Mouse (Mus musculus) thymus, adult 2 months (tissue): ENCODE measurements around the gene Gli3. TPM values are rescaled to one million over a fixed set of nuclear protein-coding genes. Genes with fewer than 3 reads are reported as not detected.

Experiments used
- DNase-seq: peaks from one replicate; pipeline ENCODE4 v3.0.0; 2021
- H3K27ac ChIP-seq: fragments of 200-500 bp; 2 replicates; pipeline ENCODE4 v1.5.1; 2012; ENCODE audit warnings: low read length, control low read depth; ENCODE audit not compliant: control insufficient read depth, insufficient read depth
- H3K27me3 ChIP-seq: fragments of 200-500 bp; 2 replicates; pipeline ENCODE4 v1.6.1; 2012; ENCODE audit warnings: mild to moderate bottlenecking, low read length, moderate library complexity, mixed read lengths; ENCODE audit not compliant: control insufficient read depth, insufficient read depth
- H3K36me3 ChIP-seq: fragments of 200-500 bp; 2 replicates; pipeline ENCODE4 v1.6.1; 2012; ENCODE audit warnings: mild to moderate bottlenecking, low read length, moderate library complexity; ENCODE audit not compliant: control insufficient read depth, insufficient read depth
- H3K4me1 ChIP-seq: fragments of 200-500 bp; replicated peaks from 2 replicates; pipeline ENCODE4 v1.6.1; 2012; ENCODE audit warnings: low read length; ENCODE audit not compliant: control insufficient read depth, insufficient read depth
- H3K4me3 ChIP-seq: fragments of 200-500 bp; 2 replicates; pipeline ENCODE4 v1.5.1; 2012; ENCODE audit warnings: mild to moderate bottlenecking, low read length, control low read depth, moderate library complexity; ENCODE audit not compliant: control insufficient read depth, insufficient read depth
- CTCF ChIP-seq: fragments of 200-500 bp; IDR thresholded peaks from 2 replicates; pipeline ENCODE4 v1.5.1; 2012; ENCODE audit warnings: mild to moderate bottlenecking, control low read depth, low read length, moderate library complexity, borderline replicate concordance; ENCODE audit not compliant: control insufficient read depth, poor library complexity, insufficient read depth; ENCODE audit errors: extremely low read depth
- POLR2A ChIP-seq: fragments of 200-500 bp; IDR thresholded peaks from 2 replicates; pipeline ENCODE4 v1.6.1; 2012; ENCODE audit warnings: mild to moderate bottlenecking, low read length, control low read depth, moderate library complexity; ENCODE audit not compliant: control insufficient read depth, poor library complexity, insufficient read depth; ENCODE audit errors: extremely low read depth
- WGBS: fragments of 180-500 bp; shearing (Covaris S2); methylation state at CpG from one replicate; pipeline ENCODE4 v1.1.7; 2018; 5-methylcytosine and 5-hydroxymethylcytosine counted together
- polyA plus RNA-seq: library from polyadenylated mRNA; depleted of rRNA; stranded (reverse); fragments of >200 nt; gene quantifications from 2 replicates; pipeline ENCODE4 v1.2.3, GENCODE M21; 2012

Gli3 gene
- polyA plus RNA-seq, 1 experiment: 2.3 TPM

GRCm38 (mm10) chr13:15464741-15465250 is 1.8 kb downstream of the Gli3 start:
- no peak for DNase-seq
- H3K27me3 ChIP-seq: peaks cover 6% of the 10 kb centered on the region; the same call in 1 of the 2 replicates
- TF ChIP-seq CTCF (no peak), POLR2A (no peak)
- H3K4me3 ChIP-seq: no peak overlapping the region
- H3K27ac ChIP-seq: peak overlapping the region; percentile 66; the same call in 1 of the 2 replicates
- no peaks in the 10 kb centered on the region for H3K36me3 ChIP-seq
- 12% methylated on average over 11 of the region's 11 CpGs for WGBS
- no peaks in the 10 kb centered on the region for H3K4me1 ChIP-seq

- H3K27me3 ChIP-seq: peaks cover 6% of the 10 kb centered on the region; the same call in 1 of the 2 replicates
Observed at GRCm38 (mm10) chr13:15466496-15466895, 3.5 kb downstream of the Gli3 start.

GRCm38 (mm10) chr13:15467409-15467808 is 4.4 kb downstream of the Gli3 start:
- H3K4me1 ChIP-seq: no peaks in the 10 kb centered on the region
- H3K27ac ChIP-seq: no peak overlapping the region
- no peaks in the 10 kb centered on the region for H3K36me3 ChIP-seq
- whole genome bisulfite sequencing: 80% methylated on average over 3 of the region's 3 CpGs
- DNase-seq: no peak
- H3K4me3 ChIP-seq: no peak overlapping the region
- TF ChIP-seq CTCF: no peak
- no peak for TF ChIP-seq POLR2A
- H3K27me3 ChIP-seq: peaks cover 6% of the 10 kb centered on the region; the same call in 1 of the 2 replicates

More at GRCm38 (mm10) chr13:15466496-15466895, 3.5 kb downstream of the Gli3 start:
- H3K27ac ChIP-seq: no peak overlapping the region
- H3K4me1 ChIP-seq: no peaks in the 10 kb centered on the region
- DNase-seq: no peak
- H3K4me3 ChIP-seq: no peak overlapping the region
- no peak for TF ChIP-seq CTCF
- TF ChIP-seq POLR2A: no peak
- 85% methylated on average over 6 of the region's 6 CpGs for WGBS
- no peaks in the 10 kb centered on the region for H3K36me3 ChIP-seq

- Histone ChIP-seq H3K36me3 (no peaks in the 10 kb centered on the region), H3K27ac (no peak overlapping the region), H3K4me1 (no peaks in the 10 kb centered on the region), H3K4me3 (no peak overlapping the region), H3K27me3 (peaks cover 3% of the 10 kb centered on the region; the same call in 1 of the 2 replicates)
- no peak for DNase-seq
- TF ChIP-seq POLR2A (no peak), CTCF (no peak)
- 70% methylated on average over 4 of the region's 4 CpGs for whole genome bisulfite sequencing
Observed at GRCm38 (mm10) chr13:15468421-15468820, 5.4 kb downstream of the Gli3 start.

GRCm38 (mm10) chr13:15470056-15470455 is 7.0 kb downstream of the Gli3 start:
- TF ChIP-seq POLR2A (no peak), CTCF (no peak)
- H3K27ac ChIP-seq: no peak overlapping the region
- no peaks in the 10 kb centered on the region for H3K36me3 ChIP-seq
- 96% methylated on average over 3 of the region's 3 CpGs for WGBS
- no peak for DNase-seq
- H3K27me3 ChIP-seq: no peaks in the 10 kb centered on the region
- H3K4me1 ChIP-seq: no peaks in the 10 kb centered on the region
- no peak overlapping the region for H3K4me3 ChIP-seq

GRCm38 (mm10) chr13:15472712-15473111 is 9.7 kb downstream of the Gli3 start:
- H3K27me3 ChIP-seq: no peaks in the 10 kb centered on the region
- no peak overlapping the region for H3K4me3 ChIP-seq
- no peak for DNase-seq
- 77% methylated on average over 3 of the region's 3 CpGs for WGBS
- no peak overlapping the region for H3K27ac ChIP-seq
- H3K36me3 ChIP-seq: no peaks in the 10 kb centered on the region
- no peak for TF ChIP-seq CTCF
- TF ChIP-seq POLR2A: no peak
- H3K4me1 ChIP-seq: no peaks in the 10 kb centered on the region

- WGBS: 68% methylated on average over 2 of the region's 2 CpGs
- Histone ChIP-seq H3K27ac (no peak overlapping the region), H3K4me1 (no peaks in the 10 kb centered on the region), H3K36me3 (no peaks in the 10 kb centered on the region), H3K4me3 (no peak overlapping the region), H3K27me3 (no peaks in the 10 kb centered on the region)
- no peak for TF ChIP-seq POLR2A
- no peak for TF ChIP-seq CTCF
- no peak for DNase-seq
Observed at GRCm38 (mm10) chr13:15474393-15474792, 11.4 kb downstream of the Gli3 start.
